Mouse (Mus musculus) testis, adult 2 months (tissue): ENCODE results near the gene Mrps21.

Experiments
- CTCF ChIP-seq: fragments of 200-500 bp; IDR thresholded peaks from 2 replicates; pipeline ENCODE4 v1.5.1; 2012; ENCODE audit warnings: low read depth, mild to moderate bottlenecking, inconsistent platforms, low read length, moderate library complexity; ENCODE audit not compliant: control insufficient read depth, insufficient read depth, insufficient replicate concordance
- POLR2A ChIP-seq: fragments of 200-500 bp; IDR thresholded peaks from 2 replicates; pipeline ENCODE4 v1.6.1; 2012; ENCODE audit warnings: low read depth, mild to moderate bottlenecking, inconsistent platforms, low read length, moderate library complexity; ENCODE audit not compliant: control insufficient read depth

DNA sequence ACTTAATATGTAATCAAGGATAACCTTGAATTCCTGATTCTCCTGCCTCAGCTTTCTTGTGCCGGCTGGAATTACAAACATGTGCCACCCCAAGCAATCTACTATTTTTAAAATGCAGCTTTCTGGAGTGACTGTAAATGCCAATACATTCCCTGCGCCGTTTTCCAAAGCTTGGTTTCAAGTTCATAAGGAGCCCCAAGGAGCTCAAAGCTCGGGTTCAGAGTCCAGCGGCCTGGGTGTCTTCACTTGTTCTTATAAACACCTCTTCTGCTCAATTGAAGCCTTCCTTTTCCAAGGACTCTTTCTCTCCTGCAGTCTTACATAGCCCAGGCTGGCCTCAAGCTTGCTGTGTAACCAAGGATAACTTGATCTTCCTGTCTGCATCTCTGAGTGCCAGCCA is 5.2 kb downstream of the Mrps21 start:
- no peak for TF ChIP-seq CTCF
- TF ChIP-seq POLR2A: no peak
